Mouse (Mus musculus): ENCODE measurements around the gene B4gat1. TPM values are rescaled to one million over a fixed set of nuclear protein-coding genes. Genes with fewer than 3 reads are reported as not detected.

The B4gat1 gene
- total RNA-seq, 1 experiment: 14.1 TPM

DNA sequence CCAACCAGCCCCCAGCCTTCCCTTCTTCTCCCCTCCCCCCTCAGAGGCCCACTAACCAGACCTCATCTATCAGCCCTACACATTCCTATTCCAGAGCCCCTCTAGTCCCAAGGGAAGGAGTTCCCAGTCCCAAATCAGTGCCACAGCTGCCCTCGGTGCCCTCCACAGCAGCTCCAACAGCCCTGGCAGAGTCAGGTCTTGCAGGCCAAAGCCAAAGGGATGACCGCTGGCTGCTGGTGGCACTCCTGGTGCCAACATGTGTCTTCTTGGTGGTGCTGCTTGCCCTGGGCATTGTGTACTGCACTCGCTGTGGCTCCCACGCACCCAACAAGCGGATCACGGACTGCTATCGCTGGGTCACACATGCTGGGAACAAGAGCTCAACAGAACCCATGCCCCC is 31.4 kb downstream of the B4gat1 start:
- no peaks in the 10 kb centered on the region for H3K36me3 ChIP-seq (ENCODE audit: control insufficient read depth, insufficient read depth, low read length, poor library complexity, severe bottlenecking)
- H3K4me1 ChIP-seq (ENCODE audit: control insufficient read depth in 2 of 2, insufficient read depth in 2 of 2, low read length in 2 of 2, poor library complexity in 1 of 2): peaks cover 7 to 25% of the 10 kb centered on the region in 2 experiments; a peak in 3 of 4 replicates
- H3K4me3 ChIP-seq (ENCODE audit: insufficient read depth in 1 of 2, low read depth in 1 of 2, low read length in 2 of 2, poor library complexity in 1 of 2, severe bottlenecking in 1 of 2): no peak overlapping the region
- no peak overlapping the region for H3K27ac ChIP-seq (ENCODE audit: insufficient read depth, low read depth, low read length, poor library complexity, severe bottlenecking)
- H3K9ac ChIP-seq (ENCODE audit: insufficient read depth, low read depth, low read length, poor library complexity, severe bottlenecking): no peak overlapping the region
- no peak for DNase-seq (ENCODE audit: low read depth, low spot score)
- no peaks in the 10 kb centered on the region for H3K9me3 ChIP-seq (ENCODE audit: control insufficient read depth, insufficient read depth, low read depth, low read length)
- TF ChIP-seq ZC3H11A (IDR thresholded peaks at IDR 0.05; ENCODE audit: borderline replicate concordance, low read depth, low read length): no peak
- TF ChIP-seq MAFK (IDR thresholded peaks at IDR 0.05; ENCODE audit: insufficient read depth, low read depth, low read length): no peak
- no peak for TF ChIP-seq ZNF384 (IDR thresholded peaks at IDR 0.05; ENCODE audit: low read depth, low read length)
- TF ChIP-seq HCFC1 (IDR thresholded peaks at IDR 0.05; ENCODE audit: borderline replicate concordance, insufficient read depth, low read length): no peak
- TF ChIP-seq CHD2 (IDR thresholded peaks at IDR 0.05; ENCODE audit: low read depth, low read length): no peak
- in situ Hi-C loops (cut with MboI; ENCODE audit: low sequenced_read_pairs in 2 of 2, unreplicated experiment in 2 of 2): no loop called here

GRCm38 (mm10) chr19:5071077-5071476 is 32.5 kb downstream of the B4gat1 start:
- TF ChIP-seq ZC3H11A (IDR thresholded peaks at IDR 0.05; ENCODE audit: borderline replicate concordance, low read depth, low read length) (no peak), MAFK (IDR thresholded peaks at IDR 0.05; ENCODE audit: insufficient read depth, low read depth, low read length) (no peak), ZNF384 (IDR thresholded peaks at IDR 0.05; ENCODE audit: low read depth, low read length) (no peak), HCFC1 (IDR thresholded peaks at IDR 0.05; ENCODE audit: borderline replicate concordance, insufficient read depth, low read length) (no peak), CHD2 (IDR thresholded peaks at IDR 0.05; ENCODE audit: low read depth, low read length) (no peak)
- peaks cover 7 to 25% of the 10 kb centered on the region in 2 experiments; a peak in 3 of 4 replicates for H3K4me1 ChIP-seq (ENCODE audit: control insufficient read depth in 2 of 2, insufficient read depth in 2 of 2, low read length in 2 of 2, poor library complexity in 1 of 2)
- no peaks in the 10 kb centered on the region for H3K9me3 ChIP-seq (ENCODE audit: control insufficient read depth, insufficient read depth, low read depth, low read length)
- DNase-seq (ENCODE audit: low read depth, low spot score): no peak
- peak overlapping the region; percentile 48 to 68 for H3K4me3 ChIP-seq (ENCODE audit: insufficient read depth in 1 of 2, low read depth in 1 of 2, low read length in 2 of 2, poor library complexity in 1 of 2, severe bottlenecking in 1 of 2)
- H3K27ac ChIP-seq (ENCODE audit: insufficient read depth, low read depth, low read length, poor library complexity, severe bottlenecking): peak overlapping the region; percentile 48; the same call in 1 of the 2 replicates
- no peaks in the 10 kb centered on the region for H3K36me3 ChIP-seq (ENCODE audit: control insufficient read depth, insufficient read depth, low read length, poor library complexity, severe bottlenecking)
- in situ Hi-C loops (cut with MboI; ENCODE audit: low sequenced_read_pairs in 2 of 2, unreplicated experiment in 2 of 2): no loop called here
- H3K9ac ChIP-seq (ENCODE audit: insufficient read depth, low read depth, low read length, poor library complexity, severe bottlenecking): peak overlapping the region; percentile 59; the same call in 1 of the 2 replicates

DNA sequence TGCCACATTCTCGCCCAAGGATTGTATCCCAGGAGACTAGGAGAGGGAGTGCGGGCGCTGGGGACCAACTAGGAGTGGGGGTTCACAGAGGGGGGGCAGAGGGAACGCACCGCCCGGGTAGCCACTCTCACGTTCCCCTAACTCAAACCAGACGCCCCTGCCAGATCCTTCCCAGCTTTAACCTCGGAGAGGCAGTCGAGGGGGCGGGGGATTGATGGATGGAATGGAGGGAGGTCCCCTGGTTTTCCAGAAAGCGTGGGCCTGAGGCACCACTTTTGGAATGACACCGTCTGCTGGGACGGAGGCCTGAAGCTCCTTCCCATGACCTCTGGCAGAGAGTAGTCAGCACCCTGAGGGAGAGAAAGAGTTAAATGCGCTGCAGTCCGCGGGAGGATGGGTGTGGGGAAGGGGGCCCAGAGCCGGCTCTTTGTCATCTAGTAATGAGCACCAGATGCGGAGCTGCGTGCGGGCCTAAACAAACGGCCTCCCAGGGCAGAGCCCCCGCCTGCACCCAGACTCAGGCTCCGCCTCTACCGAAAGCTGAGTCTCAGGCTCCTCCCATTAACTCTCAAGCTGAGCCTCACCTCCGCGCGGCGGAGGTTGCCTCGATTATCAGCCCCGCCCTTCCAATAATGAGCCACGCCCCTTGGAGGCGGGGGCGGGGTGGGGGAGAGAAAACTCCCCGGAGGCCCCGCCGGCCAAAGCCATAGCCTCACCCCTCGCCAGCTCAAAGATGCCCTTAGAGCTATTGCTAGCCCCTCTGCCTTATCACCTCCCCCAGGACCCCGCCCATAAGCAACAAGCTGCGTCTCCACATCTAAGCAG is 33.1 kb downstream of the B4gat1 start:
- H3K4me1 ChIP-seq (ENCODE audit: control insufficient read depth in 2 of 2, insufficient read depth in 2 of 2, low read length in 2 of 2, poor library complexity in 1 of 2): peaks cover 7 to 25% of the 10 kb centered on the region in 2 experiments; a peak in 3 of 4 replicates
- H3K4me3 ChIP-seq (ENCODE audit: insufficient read depth in 1 of 2, low read depth in 1 of 2, low read length in 2 of 2, poor library complexity in 1 of 2, severe bottlenecking in 1 of 2): peak overlapping the region; percentile 64 to 68
- DNase-seq (ENCODE audit: low read depth, low spot score): peak; percentile 95
- TF ChIP-seq MAFK (IDR thresholded peaks at IDR 0.05; ENCODE audit: insufficient read depth, low read depth, low read length) (no peak), CHD2 (IDR thresholded peaks at IDR 0.05; ENCODE audit: low read depth, low read length) (no peak), HCFC1 (IDR thresholded peaks at IDR 0.05; ENCODE audit: borderline replicate concordance, insufficient read depth, low read length) (no peak)
- H3K9ac ChIP-seq (ENCODE audit: insufficient read depth, low read depth, low read length, poor library complexity, severe bottlenecking): peak overlapping the region; percentile 59
- in situ Hi-C loops (cut with MboI; ENCODE audit: low sequenced_read_pairs in 2 of 2, unreplicated experiment in 2 of 2): no loop called here
- no peaks in the 10 kb centered on the region for H3K36me3 ChIP-seq (ENCODE audit: control insufficient read depth, insufficient read depth, low read length, poor library complexity, severe bottlenecking)
- peak overlapping the region; percentile 48; the same call in 1 of the 2 replicates for H3K27ac ChIP-seq (ENCODE audit: insufficient read depth, low read depth, low read length, poor library complexity, severe bottlenecking)
- H3K9me3 ChIP-seq (ENCODE audit: control insufficient read depth, insufficient read depth, low read depth, low read length): no peaks in the 10 kb centered on the region

DNA sequence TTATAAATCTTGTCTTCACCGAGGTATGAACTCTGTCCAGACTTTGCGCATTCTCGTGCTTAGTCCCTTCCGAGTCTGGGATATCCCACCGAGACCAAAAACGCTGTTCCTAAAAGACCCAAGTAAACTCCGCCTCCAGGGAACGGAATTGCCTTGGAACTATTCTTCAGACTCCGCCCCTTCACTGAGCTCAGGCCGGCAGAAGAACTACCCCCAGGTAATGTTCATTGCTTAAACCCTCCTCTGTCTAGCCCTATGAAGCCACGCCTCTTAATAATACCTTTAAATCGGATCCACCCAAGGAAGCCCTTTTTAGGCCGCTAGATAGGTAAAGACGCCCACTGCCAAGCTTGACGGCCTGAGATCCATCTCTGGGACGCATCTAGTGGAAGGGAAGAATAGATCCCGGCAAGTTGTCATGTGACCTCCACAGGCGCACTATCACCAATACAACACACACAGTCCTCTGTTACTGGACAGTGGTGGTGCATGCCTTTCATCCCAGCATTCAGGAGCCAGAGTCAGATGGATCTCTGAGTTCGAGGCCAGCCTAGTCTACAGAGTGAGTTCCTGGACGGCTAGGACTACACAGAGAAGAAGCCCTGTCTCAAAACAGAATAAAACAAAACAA is 33.9 kb downstream of the B4gat1 start:
- in situ Hi-C loops (cut with MboI; ENCODE audit: low sequenced_read_pairs in 2 of 2, unreplicated experiment in 2 of 2): no loop called here
- Histone ChIP-seq H3K4me1 (ENCODE audit: control insufficient read depth in 2 of 2, insufficient read depth in 2 of 2, low read length in 2 of 2, poor library complexity in 1 of 2) (peaks cover 7 to 19% of the 10 kb centered on the region in 2 experiments; a peak in 3 of 4 replicates), H3K36me3 (ENCODE audit: control insufficient read depth, insufficient read depth, low read length, poor library complexity, severe bottlenecking) (no peaks in the 10 kb centered on the region), H3K4me3 (ENCODE audit: insufficient read depth in 1 of 2, low read depth in 1 of 2, low read length in 2 of 2, poor library complexity in 1 of 2, severe bottlenecking in 1 of 2) (peak overlapping the region; percentile 64 to 68), H3K27ac (ENCODE audit: insufficient read depth, low read depth, low read length, poor library complexity, severe bottlenecking) (peak overlapping the region; percentile 37; the same call in 1 of the 2 replicates), H3K9ac (ENCODE audit: insufficient read depth, low read depth, low read length, poor library complexity, severe bottlenecking) (peak overlapping the region; percentile 39; the same call in 1 of the 2 replicates), H3K9me3 (ENCODE audit: control insufficient read depth, insufficient read depth, low read depth, low read length) (no peaks in the 10 kb centered on the region)
- peak; percentile 84 for DNase-seq (ENCODE audit: low read depth, low spot score)
- no peak for TF ChIP-seq ZC3H11A (IDR thresholded peaks at IDR 0.05; ENCODE audit: borderline replicate concordance, low read depth, low read length)
- TF ChIP-seq MAFK (IDR thresholded peaks at IDR 0.05; ENCODE audit: insufficient read depth, low read depth, low read length): no peak
- TF ChIP-seq HCFC1 (IDR thresholded peaks at IDR 0.05; ENCODE audit: borderline replicate concordance, insufficient read depth, low read length): no peak
- TF ChIP-seq CHD2 (IDR thresholded peaks at IDR 0.05; ENCODE audit: low read depth, low read length): no peak
- TF ChIP-seq ZNF384 (IDR thresholded peaks at IDR 0.05; ENCODE audit: low read depth, low read length): no peak

All from ES-E14 (cell line).